Mouse (Mus musculus): Measurements from ENCODE around the gene Fads1.

Gene Fads1

GRCm38 (mm10) chr19:10244183-10244582, 61.5 kb downstream of the Fads1 start:
- DNase-seq (ENCODE audit: extremely low spot score, low read depth, low spot score), result no peak

Measured in hindlimb bud, embryonic 11.5 days (tissue).